Mouse (Mus musculus): Measurements from ENCODE around the gene 2810006K23Rik. TPM values are rescaled to one million over a fixed set of nuclear protein-coding genes. Genes with fewer than 3 reads are reported as not detected.
"Not testable (repeated sequence)": the region's sequence is repeated elsewhere in the genome, so short reads cannot be mapped to it uniquely, and the experiment has no call there.

2810006K23Rik gene
- polyA plus RNA-seq, 1 experiment, result 1.5 TPM

DNA sequence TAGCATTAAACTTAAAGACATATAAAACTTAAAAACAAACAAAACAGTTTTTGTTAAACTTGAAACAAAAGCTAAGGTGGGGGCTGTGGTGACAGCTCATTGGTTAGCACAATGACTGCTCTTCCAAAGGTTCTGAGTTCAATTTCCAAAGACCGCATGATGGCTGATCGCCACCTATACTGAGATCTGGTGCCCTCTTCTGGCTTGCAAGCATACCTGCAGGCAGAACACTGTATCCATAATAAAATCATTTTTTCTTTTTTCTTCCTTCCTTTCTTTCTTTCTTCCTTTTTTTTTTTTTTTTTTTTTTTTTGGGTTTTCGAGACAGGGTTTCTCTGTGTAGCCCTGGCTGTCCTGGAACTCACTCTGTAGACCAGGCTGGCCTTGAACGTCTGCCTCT, 28.6 kb upstream of the 2810006K23Rik start:
- H3K27ac ChIP-seq (ENCODE audit: insufficient read depth, low read depth, low read length); H3K4me1 ChIP-seq (ENCODE audit: control insufficient read depth, insufficient read depth, insufficient read length, low read length); H3K4me3 ChIP-seq (ENCODE audit: low read depth, low read length); H3K27me3 ChIP-seq (ENCODE audit: control insufficient read depth, insufficient read depth, low read length): not testable (repeated sequence)
- 62% methylated on average over 4 of the region's 4 CpGs for WGBS
- H3K36me3 ChIP-seq (ENCODE audit: control insufficient read depth, insufficient read depth, low read length), result peaks cover 10% of the 10 kb centered on the region
- peak; percentile 56; the same call in 1 of the 2 replicates for TF ChIP-seq CTCF (IDR thresholded peaks at IDR 0.05; ENCODE audit: extremely low read depth, insufficient read length, insufficient replicate concordance, low read depth, low read length)

DNA sequence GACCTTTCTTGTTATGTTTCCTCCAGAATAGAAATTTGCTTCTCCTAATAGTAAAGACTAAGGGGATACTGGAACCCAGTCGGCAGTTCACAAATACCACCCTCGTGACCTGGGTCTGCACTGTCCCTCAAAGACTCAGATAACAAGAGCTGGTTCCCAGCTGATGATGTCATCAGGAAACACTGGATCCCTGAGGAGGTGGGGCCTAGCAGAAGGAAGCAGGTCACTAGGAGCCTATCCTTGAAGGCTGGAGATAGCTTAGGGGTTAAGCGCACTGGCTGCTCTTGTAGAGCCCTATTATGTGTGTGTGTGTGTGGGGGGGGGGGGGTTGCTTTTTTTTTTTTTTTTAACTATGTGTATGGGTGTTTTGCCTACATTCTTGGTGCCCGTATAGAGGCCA, 27.8 kb upstream of the 2810006K23Rik start:
- Histone ChIP-seq H3K27me3 (ENCODE audit: control insufficient read depth, insufficient read depth, low read length) (no peaks in the 10 kb centered on the region), H3K27ac (ENCODE audit: insufficient read depth, low read depth, low read length) (no peak overlapping the region), H3K4me3 (ENCODE audit: low read depth, low read length) (no peak overlapping the region), H3K4me1 (ENCODE audit: control insufficient read depth, insufficient read depth, insufficient read length, low read length) (no peaks in the 10 kb centered on the region), H3K36me3 (ENCODE audit: control insufficient read depth, insufficient read depth, low read length) (peaks cover 6% of the 10 kb centered on the region)
- TF ChIP-seq CTCF (IDR thresholded peaks at IDR 0.05; ENCODE audit: extremely low read depth, insufficient read length, insufficient replicate concordance, low read depth, low read length) (no peak), POLR2A (IDR thresholded peaks at IDR 0.05; ENCODE audit: low read depth, low read length) (no peak)
- 76% methylated on average over 4 of the region's 4 CpGs for WGBS

DNA sequence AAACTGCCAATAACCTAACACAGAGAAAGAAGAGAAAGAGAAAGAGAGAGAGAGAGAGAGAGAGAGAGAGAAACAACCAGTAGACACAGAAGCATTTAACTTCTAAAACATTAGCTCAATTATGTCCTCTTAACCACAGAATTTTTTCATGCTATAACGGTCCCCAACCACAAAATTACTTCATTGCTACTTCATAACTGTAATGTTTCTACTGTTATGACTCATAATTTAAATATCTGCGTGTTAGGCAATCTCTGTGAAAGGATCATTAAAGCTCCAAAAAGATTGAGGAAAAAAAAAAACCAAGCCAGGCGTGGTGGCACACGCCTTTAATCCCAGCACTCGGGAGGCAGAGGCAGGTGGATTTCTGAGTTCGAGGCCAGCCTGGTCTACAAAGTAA, 25.0 kb upstream of the 2810006K23Rik start:
- not testable (repeated sequence) for H3K27ac ChIP-seq (ENCODE audit: insufficient read depth, low read depth, low read length); H3K4me3 ChIP-seq (ENCODE audit: low read depth, low read length); H3K27me3 ChIP-seq (ENCODE audit: control insufficient read depth, insufficient read depth, low read length); H3K36me3 ChIP-seq (ENCODE audit: control insufficient read depth, insufficient read depth, low read length); H3K4me1 ChIP-seq (ENCODE audit: control insufficient read depth, insufficient read depth, insufficient read length, low read length)
- 76% methylated on average over 6 of the region's 6 CpGs for WGBS

GRCm38 (mm10) chr5:124309155-124309554, 18.7 kb upstream of the 2810006K23Rik start:
- WGBS, result 95% methylated on average over 10 of the region's 10 CpGs
- H3K27ac ChIP-seq (ENCODE audit: insufficient read depth, low read depth, low read length), result no peak overlapping the region
- peaks cover 12% of the 10 kb centered on the region for H3K36me3 ChIP-seq (ENCODE audit: control insufficient read depth, insufficient read depth, low read length)
- TF ChIP-seq POLR2A (IDR thresholded peaks at IDR 0.05; ENCODE audit: low read depth, low read length), result no peak
- no peak for TF ChIP-seq CTCF (IDR thresholded peaks at IDR 0.05; ENCODE audit: extremely low read depth, insufficient read length, insufficient replicate concordance, low read depth, low read length)
- H3K27me3 ChIP-seq (ENCODE audit: control insufficient read depth, insufficient read depth, low read length), result no peaks in the 10 kb centered on the region
- no peak overlapping the region for H3K4me3 ChIP-seq (ENCODE audit: low read depth, low read length)
- no peaks in the 10 kb centered on the region for H3K4me1 ChIP-seq (ENCODE audit: control insufficient read depth, insufficient read depth, insufficient read length, low read length)

- Histone ChIP-seq H3K27ac (ENCODE audit: insufficient read depth, low read depth, low read length) (no peak overlapping the region), H3K4me1 (ENCODE audit: control insufficient read depth, insufficient read depth, insufficient read length, low read length) (no peaks in the 10 kb centered on the region), H3K4me3 (ENCODE audit: low read depth, low read length) (no peak overlapping the region), H3K27me3 (ENCODE audit: control insufficient read depth, insufficient read depth, low read length) (no peaks in the 10 kb centered on the region), H3K36me3 (ENCODE audit: control insufficient read depth, insufficient read depth, low read length) (peaks cover 17% of the 10 kb centered on the region)
- WGBS, result 93% methylated on average over 11 of the region's 11 CpGs
- TF ChIP-seq POLR2A (IDR thresholded peaks at IDR 0.05; ENCODE audit: low read depth, low read length) (no peak), CTCF (IDR thresholded peaks at IDR 0.05; ENCODE audit: extremely low read depth, insufficient read length, insufficient replicate concordance, low read depth, low read length) (no peak)
Observed at GRCm38 (mm10) chr5:124310091-124310490, 17.8 kb upstream of the 2810006K23Rik start.

DNA sequence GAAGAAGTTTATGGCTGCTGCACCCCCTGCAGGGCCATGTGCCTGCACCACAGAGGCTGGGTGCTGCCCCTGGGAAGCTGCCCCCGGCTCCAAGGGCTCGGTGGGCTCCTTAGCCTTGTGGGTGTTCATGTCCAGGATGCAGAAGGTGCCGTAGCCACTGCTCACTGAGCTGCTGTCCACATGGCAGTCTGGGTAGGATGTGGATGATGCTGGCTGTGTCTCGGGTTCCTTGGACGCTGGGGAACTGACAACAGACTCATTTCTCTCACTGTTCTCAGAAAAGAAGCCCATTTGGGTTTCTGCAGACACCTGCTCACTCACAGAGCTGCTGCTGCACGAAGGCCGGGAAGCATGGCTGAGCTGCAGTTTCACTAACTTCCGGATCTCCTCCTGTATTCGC, 12.4 kb upstream of the 2810006K23Rik start:
- H3K27ac ChIP-seq (ENCODE audit: insufficient read depth, low read depth, low read length), result no peak overlapping the region

DNA sequence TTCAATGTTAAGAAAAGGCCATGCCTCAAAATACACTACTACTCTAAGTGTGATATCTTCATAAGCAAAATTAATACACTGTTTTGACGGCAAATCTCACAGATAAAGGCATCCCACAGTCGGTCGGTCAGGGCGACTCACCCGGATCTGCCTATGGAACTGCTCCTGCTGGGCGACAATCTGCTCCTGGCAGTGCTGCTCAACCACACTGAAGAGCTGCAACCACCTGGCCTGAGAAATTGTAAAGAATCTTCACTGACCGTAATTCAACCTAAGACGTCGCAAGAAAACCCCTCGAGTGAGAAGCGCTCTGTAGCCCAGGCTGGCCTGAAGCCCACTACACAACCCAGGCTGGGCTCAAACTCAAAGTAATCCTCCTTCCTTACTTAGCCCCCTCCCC, 11.9 kb upstream of the 2810006K23Rik start:
- TF ChIP-seq POLR2A (IDR thresholded peaks at IDR 0.05; ENCODE audit: low read depth, low read length) (no peak), CTCF (IDR thresholded peaks at IDR 0.05; ENCODE audit: extremely low read depth, insufficient read length, insufficient replicate concordance, low read depth, low read length) (no peak)

More for the DNA sequence above, 12.4 kb upstream of the 2810006K23Rik start:
- TF ChIP-seq CTCF (IDR thresholded peaks at IDR 0.05; ENCODE audit: extremely low read depth, insufficient read length, insufficient replicate concordance, low read depth, low read length) (no peak), POLR2A (IDR thresholded peaks at IDR 0.05; ENCODE audit: low read depth, low read length) (no peak)
- WGBS, result 93% methylated on average over 9 of the region's 9 CpGs
- H3K4me1 ChIP-seq (ENCODE audit: control insufficient read depth, insufficient read depth, insufficient read length, low read length), result no peaks in the 10 kb centered on the region
- peaks cover 24% of the 10 kb centered on the region for H3K36me3 ChIP-seq (ENCODE audit: control insufficient read depth, insufficient read depth, low read length)
- no peaks in the 10 kb centered on the region for H3K27me3 ChIP-seq (ENCODE audit: control insufficient read depth, insufficient read depth, low read length)
- H3K4me3 ChIP-seq (ENCODE audit: low read depth, low read length), result no peak overlapping the region

DNA sequence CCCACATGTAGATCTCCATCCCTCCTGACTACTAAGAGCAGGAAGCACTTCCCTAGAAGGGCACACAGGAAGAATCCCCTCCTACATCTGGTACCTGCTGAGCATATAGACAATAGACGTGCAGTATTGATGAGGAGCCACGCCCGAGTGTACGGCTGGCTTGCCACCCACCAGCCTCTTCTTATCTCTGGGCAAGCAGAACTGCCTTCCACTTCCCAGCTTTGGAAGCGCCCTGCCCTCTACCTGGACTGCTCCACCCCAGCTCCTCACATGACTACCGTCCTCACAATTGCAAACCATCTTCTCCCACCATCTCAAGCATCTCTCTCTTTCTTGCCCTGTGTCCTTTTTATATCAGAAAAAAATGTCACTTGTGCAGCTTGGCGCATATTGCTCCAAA, 10.2 kb upstream of the 2810006K23Rik start:
- WGBS, result 57% methylated on average over 7 of the region's 7 CpGs
- no peak for TF ChIP-seq POLR2A (IDR thresholded peaks at IDR 0.05; ENCODE audit: low read depth, low read length)
- TF ChIP-seq CTCF (IDR thresholded peaks at IDR 0.05; ENCODE audit: extremely low read depth, insufficient read length, insufficient replicate concordance, low read depth, low read length), result no peak
- H3K27ac ChIP-seq (ENCODE audit: insufficient read depth, low read depth, low read length), result no peak overlapping the region
- H3K36me3 ChIP-seq (ENCODE audit: control insufficient read depth, insufficient read depth, low read length), result peaks cover 17% of the 10 kb centered on the region
- no peaks in the 10 kb centered on the region for H3K27me3 ChIP-seq (ENCODE audit: control insufficient read depth, insufficient read depth, low read length)
- H3K4me1 ChIP-seq (ENCODE audit: control insufficient read depth, insufficient read depth, insufficient read length, low read length), result no peaks in the 10 kb centered on the region
- H3K4me3 ChIP-seq (ENCODE audit: low read depth, low read length), result no peak overlapping the region

More for the DNA sequence above, 11.9 kb upstream of the 2810006K23Rik start:
- 96% methylated on average over 11 of the region's 11 CpGs for WGBS
- no peak overlapping the region for H3K4me3 ChIP-seq (ENCODE audit: low read depth, low read length)
- H3K36me3 ChIP-seq (ENCODE audit: control insufficient read depth, insufficient read depth, low read length), result peaks cover 24% of the 10 kb centered on the region
- H3K4me1 ChIP-seq (ENCODE audit: control insufficient read depth, insufficient read depth, insufficient read length, low read length), result no peaks in the 10 kb centered on the region
- no peaks in the 10 kb centered on the region for H3K27me3 ChIP-seq (ENCODE audit: control insufficient read depth, insufficient read depth, low read length)
- H3K27ac ChIP-seq (ENCODE audit: insufficient read depth, low read depth, low read length), result no peak overlapping the region
